Mouse (Mus musculus) telencephalon, adult 2 months (tissue): ENCODE measurements around the gene Sbno2.

Source experiments
- DNase-seq: peaks from one replicate; pipeline ENCODE4 v3.0.0-alpha.2; 2011; ENCODE audit warnings: low read depth, low spot score

Gene Sbno2

DNA sequence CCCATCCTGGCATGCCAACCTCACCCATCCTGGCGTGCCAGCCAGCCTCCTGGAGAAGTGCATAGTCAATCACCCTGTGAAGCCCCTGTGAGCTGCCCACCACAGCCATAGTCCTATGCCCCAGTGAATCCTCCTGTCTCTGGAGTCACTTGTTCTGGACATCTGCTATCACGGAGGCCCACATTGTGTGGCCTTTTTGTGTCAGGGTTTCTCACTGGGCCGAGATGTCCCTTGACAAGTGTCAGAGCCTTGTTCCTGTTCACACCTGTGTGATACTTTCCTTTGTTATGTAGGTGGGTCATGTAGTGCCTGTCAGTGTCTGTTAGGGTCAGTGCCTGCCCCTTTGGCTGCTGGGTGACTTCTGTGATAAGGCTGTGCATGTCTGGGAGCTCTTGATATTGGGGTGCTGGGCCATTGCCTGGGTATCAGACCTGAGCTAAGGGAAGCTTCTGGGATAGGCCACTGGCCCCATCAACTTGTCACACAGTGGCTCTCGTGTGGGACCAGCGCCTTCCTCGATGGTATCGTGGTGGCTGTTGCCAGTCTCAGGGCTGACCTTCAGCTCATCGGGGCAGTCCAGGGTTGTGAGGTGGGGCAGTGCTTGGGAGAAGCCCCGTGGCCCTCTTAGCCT lies 18.7 kb upstream of the Sbno2 start:
- DNase-seq: no peak

DNA sequence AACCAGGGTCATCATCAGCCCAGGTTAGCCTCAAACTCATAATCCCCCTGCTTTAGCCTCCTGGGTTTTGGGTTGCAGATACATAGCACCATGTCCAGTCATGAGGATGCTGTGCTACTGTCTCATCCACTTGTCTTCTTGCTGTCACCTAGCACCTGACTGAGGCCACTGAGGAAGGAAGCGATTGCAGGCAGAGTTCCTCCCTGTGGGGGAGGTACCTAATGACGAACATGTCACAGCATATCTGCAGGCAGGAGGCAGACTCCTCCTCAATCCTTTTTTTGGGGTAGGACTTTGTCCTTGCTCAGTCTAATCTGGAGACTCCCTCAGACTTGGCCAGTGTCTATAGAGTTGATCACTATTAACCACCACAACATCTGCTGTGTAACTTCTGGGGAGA lies 16.3 kb upstream of the Sbno2 start:
- no peak for DNase-seq

DNA sequence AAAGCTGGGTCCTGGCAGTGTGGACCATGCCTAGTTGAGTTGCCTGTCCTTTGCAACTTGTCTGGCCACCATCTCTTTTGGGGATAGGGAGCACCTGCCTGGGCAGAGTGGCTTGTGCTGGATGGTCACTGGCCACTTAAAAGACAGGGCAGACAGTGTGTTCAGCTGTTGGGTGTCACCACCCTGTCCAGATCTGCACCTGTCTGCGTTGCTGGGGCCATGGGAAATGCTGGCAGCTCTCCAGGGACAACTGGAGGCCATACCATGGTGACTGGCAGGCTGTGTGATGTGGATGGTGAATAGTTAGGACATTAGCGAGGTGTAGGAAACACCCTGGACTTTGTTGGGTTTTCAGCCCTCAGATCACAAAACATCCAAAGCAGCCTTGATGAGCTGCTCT lies 14.8 kb upstream of the Sbno2 start:
- no peak for DNase-seq

DNA sequence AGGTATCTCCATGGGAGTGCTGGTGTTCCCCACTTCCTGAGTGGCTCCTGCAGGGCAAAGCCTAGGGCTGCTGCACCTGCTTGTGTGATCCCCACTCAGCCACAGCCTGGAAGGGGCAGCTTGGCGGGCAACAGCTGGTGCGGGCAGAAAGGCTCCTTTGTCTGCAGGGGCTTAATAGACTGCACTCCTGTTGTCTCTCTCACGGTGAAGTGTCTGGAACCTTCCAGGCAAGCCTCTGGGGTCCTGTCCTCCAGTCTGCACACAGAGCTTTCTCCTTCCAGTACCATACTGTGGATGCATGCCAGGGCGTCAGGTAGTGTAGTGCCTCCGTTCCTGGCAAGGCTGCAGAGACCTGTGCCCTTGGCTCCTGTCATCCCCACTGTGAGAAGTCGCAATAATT lies 13.2 kb upstream of the Sbno2 start:
- no peak for DNase-seq

DNA sequence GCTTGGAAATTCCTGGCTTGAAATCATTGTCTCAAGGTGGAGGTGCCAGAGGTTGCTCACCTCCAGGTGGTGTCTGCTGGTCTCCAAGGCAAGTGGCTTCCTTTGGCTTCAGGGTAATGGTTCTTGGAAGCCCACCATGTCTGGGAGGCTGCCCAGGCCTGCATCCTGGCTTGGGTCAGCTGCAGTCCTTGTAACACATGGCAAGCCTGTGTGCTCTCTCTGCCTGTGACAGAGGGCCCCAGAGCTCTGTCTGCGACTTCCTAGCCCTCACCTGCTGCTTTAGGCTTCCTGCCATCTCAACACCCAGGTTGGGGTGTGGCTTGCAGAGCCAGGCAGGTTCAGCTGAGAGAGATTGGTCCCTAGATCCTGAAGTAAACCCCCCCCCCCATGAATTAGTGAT lies 12.4 kb upstream of the Sbno2 start:
- no peak for DNase-seq

DNA sequence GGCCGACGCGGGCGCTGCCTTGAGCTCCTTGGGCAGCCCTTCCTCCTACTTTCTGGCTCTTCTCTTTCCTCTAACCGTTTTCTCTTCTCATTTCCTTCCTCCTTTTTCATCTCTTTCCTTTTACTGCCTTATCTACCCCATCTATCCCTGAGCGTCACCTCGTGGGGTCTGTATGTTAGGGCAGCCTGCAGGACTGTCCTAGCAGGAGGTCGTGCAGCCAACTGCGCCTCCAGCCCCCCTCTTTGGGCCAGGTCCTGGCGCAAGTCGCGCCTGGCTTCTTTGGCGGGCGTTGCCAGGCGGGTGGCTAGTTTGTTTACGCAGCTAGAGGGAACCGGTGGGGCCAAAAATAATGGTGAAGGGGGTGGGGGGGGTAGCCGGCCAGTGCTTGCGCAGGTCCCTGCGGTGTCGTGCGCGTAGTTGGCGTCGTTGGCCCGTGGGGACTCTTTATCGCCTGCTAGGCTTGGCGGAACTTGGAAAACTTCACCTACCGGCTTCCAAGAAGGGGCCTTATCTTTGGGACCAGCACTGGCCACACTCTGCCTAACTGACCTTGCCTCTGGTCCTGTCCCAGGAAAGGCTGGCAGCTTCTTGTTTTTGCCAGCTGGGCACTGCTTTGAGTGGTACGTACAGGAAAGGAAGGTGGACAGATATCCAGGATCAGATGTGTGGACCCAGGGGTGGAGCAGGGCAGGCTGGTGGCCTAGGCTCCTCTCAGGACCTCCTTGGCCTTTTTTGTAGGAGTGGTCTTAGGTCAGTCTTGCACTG lies 11.7 kb upstream of the Sbno2 start:
- DNase-seq: no peak

DNA sequence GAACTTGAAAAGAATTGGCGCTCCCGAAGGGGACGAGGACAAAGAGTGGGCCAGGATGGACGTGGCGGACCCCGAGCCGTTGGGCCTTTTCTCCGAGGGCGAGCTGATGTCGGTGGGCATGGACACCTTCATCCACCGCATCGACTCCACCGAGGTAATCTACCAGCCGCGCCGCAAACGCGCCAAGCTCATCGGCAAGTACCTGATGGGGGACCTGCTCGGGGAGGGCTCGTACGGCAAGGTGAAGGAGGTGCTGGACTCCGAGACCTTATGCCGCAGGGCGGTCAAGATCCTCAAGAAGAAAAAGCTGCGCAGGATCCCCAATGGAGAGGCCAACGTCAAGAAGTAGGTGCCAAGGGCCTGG lies 11.2 kb upstream of the Sbno2 start:
- DNase-seq: no peak

DNA sequence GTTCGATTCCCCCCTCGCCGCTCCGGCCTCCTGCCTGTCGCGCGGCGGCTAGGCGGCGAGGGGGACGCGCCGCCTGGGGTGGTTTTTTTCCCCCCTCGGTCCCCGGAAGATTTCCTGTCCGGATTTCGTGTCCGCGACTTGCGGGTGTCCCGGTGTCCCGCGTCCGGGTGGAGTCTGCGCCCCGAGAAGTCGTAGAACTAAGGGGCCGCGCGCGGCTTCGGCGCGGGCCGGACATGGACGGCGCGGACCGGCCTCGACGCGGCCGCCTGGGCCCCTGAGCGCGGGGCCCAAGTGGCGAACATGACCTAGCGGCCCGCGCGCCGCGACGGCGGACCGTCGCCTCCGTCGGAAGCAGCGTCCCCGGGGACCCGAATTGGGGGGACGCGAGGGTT lies 10.6 kb upstream of the Sbno2 start:
- no peak for DNase-seq

DNA sequence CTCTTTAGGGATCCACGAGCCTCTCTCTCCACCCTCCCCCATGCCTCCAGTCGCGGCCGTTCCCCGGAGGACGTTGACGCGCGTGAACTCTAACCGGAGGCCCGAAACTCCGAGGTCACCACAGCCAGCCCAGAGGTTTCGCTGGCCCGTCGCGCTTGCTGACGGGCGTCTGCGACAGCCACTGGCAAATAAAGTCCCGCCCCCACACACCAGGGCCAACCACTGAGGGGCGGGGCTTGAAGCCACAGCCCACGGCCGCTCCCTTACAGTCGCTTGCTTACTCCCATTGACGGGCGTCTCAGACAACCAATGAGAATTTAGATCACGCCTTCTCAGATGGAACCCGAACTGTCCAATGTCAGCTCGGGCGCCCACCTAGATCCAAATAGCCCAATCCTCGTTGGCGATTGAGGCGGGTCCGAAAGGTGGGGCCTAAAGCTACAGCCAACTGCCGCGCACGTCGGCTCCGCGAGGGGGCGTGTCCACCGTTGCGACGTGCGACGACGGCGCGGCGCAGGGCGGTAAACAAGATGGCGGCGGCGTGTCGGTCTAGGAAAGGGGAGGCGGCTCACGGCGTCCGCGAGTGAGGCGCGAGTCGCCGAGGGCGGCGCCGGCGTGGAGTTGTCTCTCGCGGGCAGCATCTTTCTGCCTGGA lies 10.0 kb upstream of the Sbno2 start, which contains the start of gene Stk11:
Gene Stk11 (plus strand): TSS at position 514 of the 654 bp plus-strand sequence.
- DNase-seq: peak; percentile 100

DNA sequence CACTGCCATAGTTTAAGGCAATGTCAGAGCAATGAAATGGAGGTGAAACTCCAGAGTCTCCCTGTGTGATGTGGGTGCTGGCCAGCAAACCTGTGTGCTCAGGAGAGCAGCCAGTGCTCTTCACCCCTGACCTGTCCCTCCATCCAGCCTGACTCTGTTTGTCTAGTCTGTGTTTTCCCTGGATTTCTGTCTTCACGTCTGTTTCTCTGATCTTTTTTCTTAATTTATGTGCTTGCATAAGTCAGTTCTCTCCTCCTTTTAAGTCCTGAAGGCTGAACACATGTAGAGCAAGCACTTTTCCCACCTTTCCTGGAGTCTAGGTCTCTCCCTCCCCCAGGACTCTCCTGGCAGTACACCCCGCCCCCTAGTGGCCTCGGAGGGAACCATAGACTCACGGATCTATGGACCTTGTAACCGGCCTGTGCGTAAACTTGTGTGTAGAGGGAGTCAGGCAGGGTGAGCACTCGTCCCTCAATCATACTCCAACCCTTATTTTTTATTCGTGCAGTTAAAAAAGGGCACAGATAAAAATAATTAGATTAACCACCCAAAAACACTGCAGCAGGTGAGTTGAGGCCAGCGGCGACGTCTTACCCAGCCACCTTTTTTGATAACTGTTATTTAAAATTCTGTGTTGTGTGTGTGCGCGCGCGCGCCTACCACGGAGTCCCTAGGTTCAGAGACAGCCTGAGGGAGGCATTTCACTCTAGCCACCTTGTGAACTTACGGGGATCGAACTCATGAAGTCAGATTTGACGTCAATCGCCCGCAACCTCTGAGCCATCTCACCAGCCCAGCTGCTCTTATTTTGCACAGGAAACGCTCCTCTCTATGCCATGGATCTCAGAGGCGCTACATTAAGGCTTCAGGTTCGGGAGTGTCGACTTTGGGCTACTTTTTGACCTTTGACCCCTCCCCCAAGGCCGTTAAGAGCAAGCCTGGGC lies 9.2 kb upstream of the Sbno2 start:
- peak; percentile 71 for DNase-seq

DNA sequence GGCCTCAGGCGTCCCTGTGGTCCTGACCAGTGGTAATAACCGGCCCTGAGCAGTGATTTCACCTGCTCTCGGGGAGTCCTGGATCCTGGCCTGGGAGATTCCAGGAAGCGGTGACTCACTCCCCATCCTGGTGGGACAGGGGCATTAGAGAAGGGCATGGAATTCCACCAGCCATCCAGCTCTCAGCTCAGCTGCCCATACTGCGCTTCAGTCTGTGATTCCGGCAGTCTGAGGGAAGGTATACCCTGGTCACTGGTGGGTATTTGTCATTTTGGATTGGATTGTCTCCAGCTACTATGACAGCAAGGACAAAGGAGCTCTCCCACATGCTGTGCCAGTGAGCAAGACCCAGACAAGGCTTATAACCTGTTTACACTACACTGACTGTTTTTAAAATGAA lies 2.3 kb upstream of the Sbno2 start:
- DNase-seq: no peak

DNA sequence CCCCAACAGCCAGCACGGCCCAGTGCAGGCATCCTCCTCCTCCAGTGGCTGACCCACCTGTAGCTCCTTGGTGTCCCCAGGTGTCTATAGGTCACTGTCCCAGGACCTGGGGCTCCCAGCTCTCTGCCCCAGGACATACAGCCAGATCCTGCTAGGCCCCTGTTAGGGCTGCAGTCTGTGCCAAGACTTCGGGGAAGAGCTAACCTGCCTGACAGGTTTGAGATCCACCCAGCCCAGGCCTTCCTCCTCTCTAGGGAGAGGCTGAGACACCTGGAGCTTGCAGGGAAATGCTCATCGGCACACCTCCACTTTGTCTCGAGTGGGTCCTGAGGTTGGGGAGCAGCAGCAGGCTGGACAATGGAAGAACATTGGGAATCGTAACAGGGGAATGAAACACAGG lies 555 bp upstream of the Sbno2 start:
- DNase-seq: no peak

DNA sequence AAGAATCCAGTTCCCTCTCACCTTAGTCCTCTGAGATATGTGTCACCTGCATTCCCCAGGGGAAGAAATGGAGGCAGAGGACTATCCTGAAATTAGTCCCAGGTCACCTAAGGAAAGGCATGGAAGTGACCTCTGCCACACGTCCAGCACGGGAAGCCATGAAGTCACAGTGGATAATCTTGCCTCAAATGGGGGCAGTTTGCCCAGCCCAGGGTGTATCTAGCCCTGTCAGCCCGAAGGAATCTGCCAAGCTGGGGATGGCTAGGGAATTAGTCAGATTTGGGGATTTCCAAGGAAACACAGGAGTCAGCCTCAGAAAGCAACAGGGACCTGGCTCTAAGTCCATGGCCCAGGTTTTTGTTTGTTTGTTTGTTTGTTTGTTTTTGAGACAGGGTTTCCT lies 1.2 kb downstream of the Sbno2 start:
- DNase-seq: no peak

DNA sequence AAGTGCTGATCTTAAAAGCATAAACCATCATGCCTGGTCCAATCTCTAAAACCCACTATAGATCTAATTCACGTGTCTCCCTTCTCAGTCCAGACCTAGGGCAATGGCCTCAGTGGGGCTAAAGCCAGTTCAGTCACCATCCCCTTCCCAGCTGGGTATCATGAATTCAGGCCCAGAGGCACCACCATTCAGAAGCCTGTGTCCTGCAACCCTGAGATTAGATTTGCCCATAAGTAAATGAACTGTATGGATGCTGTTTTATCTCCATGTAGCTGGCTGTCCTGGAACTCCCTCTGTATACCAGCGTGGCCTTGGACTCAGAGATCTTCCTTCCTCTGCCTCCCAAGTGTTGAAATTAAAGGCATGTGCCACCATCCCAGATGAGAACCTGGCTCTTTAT lies 2.3 kb downstream of the Sbno2 start:
- DNase-seq: no peak

DNA sequence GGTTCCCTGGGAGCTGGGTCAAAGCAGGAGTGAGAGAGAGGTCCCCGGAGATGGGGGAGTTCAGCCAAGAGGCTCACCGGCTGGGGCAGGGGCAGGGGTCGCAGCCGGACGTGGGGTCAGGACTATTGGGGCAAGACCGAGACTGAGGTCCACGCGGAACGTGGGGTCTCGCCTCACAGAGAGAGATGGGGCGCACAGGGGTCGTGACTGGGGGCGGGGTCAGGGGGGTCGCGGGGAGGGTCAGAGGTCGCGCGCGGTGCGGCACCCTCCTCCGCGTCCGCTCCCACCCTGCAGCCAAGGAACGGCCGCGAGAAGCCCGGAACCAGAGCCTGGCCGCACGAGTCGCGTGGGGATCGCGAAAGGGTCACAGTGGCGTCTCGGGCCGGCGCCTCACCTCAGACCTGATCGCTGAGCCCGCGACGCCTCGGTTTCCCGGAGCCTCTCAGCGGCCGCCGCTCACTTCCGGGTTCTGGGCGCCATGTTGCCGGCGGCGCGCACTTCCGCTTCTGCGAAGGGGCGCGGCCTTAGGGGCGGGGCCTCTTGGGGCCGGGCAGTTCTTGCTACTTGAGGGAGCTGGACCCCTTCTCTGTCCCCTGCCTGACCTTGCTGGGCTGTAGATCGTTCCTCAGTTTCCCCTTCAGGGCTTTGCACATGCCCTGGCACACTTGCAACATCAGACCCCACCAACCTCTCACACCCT lies 3.0 kb downstream of the Sbno2 start:
- peak; percentile 46 for DNase-seq

DNA sequence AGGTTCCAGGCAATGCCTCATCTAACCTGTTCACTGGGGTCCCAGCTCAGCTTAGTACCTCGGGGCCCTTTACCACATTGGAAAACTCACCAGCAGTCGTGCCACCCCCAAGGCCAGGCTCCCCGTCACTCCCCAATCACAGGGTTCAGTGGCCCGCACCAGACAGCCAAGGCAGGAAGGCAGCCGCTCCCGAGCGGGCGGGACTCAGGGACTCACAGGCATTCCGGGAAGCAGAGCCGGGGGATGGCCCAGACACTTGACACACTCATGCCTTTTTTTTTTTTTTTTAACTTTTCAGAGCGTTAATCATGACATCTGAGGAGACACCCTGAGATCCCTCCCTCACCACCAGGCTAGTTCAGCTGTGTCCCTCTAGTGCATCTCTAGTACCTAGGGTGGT lies 4.4 kb downstream of the Sbno2 start:
- DNase-seq: no peak

DNA sequence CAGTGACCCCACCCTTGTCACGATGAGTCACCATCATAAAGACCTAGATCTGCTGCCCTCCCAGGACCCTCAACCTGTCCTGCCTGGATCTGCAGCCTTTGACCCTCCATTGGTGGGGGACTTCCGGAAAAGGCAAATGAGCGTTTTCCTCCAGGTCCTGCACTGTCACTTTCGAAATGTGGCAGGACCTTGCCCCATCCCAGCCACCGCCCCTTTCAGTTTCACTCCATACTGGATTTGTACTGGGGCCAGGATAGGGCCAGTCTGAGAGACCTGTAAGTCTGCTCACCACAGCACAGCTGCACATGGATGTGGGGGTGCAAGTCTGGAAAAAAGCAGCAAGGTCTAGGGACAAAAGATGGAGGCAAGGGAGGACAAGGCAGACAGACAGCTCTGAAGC lies 6.7 kb downstream of the Sbno2 start:
- DNase-seq: no peak

DNA sequence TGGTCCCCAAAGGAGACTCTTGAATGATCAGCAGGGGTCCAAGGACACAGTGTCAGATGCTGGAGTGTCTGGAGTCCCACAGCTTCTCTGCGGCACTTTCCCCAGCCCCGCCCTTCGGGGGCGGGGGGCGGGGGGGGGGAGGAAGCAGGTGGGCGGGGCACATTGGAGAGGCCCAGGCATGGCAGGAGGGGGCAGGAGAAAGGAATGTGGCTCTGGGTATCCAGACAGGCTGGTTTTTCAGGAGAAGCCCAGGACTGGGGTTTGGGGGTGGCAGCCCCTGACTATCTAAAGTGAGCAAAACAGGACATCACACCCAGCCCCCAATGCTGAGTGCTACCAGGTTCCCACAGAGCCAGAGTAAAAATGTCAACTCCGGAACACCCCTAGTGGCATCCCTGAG lies 8.1 kb downstream of the Sbno2 start:
- no peak for DNase-seq

DNA sequence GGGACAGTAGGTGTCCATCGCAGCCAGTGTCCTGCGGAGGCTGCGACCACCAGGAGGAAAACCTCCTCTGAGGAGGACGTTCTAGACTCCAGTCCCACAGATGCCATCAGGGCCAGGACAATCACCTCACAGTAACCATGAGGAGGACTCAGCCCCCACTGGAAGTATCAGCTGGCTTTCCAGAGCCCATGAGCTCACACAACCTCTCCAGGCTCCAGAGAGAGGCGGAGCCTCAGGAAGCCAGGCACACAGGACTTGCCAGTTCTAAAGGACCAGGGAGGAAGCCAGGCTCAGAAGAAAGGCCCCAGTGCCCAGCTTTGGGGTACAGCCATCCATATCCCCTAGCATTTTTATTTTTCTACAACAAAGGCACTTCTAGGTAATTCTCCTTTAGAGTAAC lies 9.8 kb downstream of the Sbno2 start:
- DNase-seq: no peak

DNA sequence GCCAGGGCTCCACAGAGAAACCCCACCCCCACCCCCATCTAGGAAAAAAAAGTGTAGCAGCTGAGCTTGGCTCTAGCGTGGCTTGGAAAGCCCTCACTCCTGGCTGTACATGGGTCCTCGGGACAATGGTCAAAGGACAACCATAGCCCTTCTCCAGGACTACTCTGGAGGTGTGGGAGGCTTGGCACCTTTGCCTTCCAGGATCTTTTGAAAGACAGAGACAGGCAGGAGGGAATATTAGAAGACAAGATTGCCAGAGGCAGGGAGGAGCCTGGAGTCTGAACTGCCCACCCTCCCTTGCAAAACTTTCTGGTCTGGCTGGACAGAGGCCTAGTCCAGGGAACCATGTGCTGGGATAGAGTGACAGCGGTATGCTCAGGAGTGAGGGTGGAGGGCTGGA lies 10.7 kb downstream of the Sbno2 start:
- no peak for DNase-seq

DNA sequence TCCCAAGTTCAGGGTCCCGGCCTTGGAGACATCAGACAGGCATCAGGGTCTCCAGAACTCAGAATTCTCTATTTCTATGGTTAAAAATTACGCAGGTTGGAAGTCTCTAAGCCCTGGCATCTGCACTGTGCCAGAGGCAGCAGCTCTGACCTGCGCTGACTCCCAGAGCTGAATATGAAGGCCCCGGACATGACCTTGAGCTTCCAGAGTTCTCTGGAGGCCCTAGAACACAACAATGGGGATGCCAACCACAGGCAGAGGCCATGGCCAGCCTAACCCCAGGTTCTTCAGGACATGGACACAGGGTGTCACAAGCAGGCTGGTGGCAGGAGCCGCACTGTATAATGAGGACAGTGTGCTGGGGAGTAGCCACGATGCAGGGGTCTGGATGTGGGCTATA lies 11.3 kb downstream of the Sbno2 start:
- DNase-seq: no peak
